Mouse (Mus musculus) forebrain, embryonic 15.5 days (tissue): ENCODE data around the gene Wwtr1. TPM values are rescaled to one million over a fixed set of nuclear protein-coding genes. Genes with fewer than 3 reads are reported as not detected.

Experiments used
- ATAC-seq: fragments of 200-750 bp; cut with Nextera tagmentation; replicated peaks from 2 replicates; pipeline ENCODE4 v1.8.0; 2017; ENCODE audit warnings: mild to moderate bottlenecking, moderate TSS enrichment, moderate library complexity
- H3K27ac ChIP-seq: fragments of 300-500 bp; sonication (generic); replicated peaks from 2 replicates; pipeline ENCODE4 v1.5.1; 2015; ENCODE audit warnings: mild to moderate bottlenecking, inconsistent platforms
- H3K27me3 ChIP-seq: fragments of 300-500 bp; sonication (generic); 2 replicates; pipeline ENCODE4 v1.6.1; 2015; ENCODE audit warnings: inconsistent platforms
- H3K36me3 ChIP-seq: fragments of 300-500 bp; sonication (generic); 2 replicates; pipeline ENCODE4 v1.6.1; 2015; ENCODE audit warnings: mild to moderate bottlenecking, inconsistent platforms
- H3K4me1 ChIP-seq: fragments of 300-500 bp; sonication (generic); 2 replicates; pipeline ENCODE4 v1.6.1; 2015; ENCODE audit warnings: inconsistent platforms
- H3K4me2 ChIP-seq: fragments of 300-500 bp; sonication (generic); replicated peaks from 2 replicates; pipeline ENCODE4 v1.6.1; 2015; ENCODE audit warnings: mild to moderate bottlenecking, inconsistent platforms
- H3K4me3 ChIP-seq: fragments of 300-500 bp; sonication (generic); 2 replicates; pipeline ENCODE4 v1.5.1; 2015; ENCODE audit warnings: mild to moderate bottlenecking, inconsistent platforms
- H3K9ac ChIP-seq: fragments of 300-500 bp; sonication (generic); replicated peaks from 2 replicates; pipeline ENCODE4 v1.6.1; 2015; ENCODE audit warnings: mild to moderate bottlenecking, inconsistent platforms
- H3K9me3 ChIP-seq: fragments of 300-500 bp; sonication (generic); 2 replicates; pipeline ENCODE4 v1.6.1; 2016; ENCODE audit warnings: inconsistent platforms
- WGBS: fragments of 180-500 bp; shearing (Covaris S2); methylation state at CpG from one replicate; pipeline ENCODE4 v1.1.7; 2015; ENCODE audit warnings: mixed read lengths; 5-methylcytosine and 5-hydroxymethylcytosine counted together
- polyA plus RNA-seq: library from polyadenylated mRNA; unstranded; fragments of >200 nt; fragmentation: Nextera tagmentation; extraction: Ambion mirVana; gene quantifications from 2 replicates; pipeline ENCODE4 v1.2.1, GENCODE M21; 2015

The Wwtr1 gene
- polyA plus RNA-seq, 1 experiment from 2014 or later, result 10.7 TPM

- Histone ChIP-seq H3K27me3 (no peaks in the 10 kb centered on the region), H3K36me3 (no peaks in the 10 kb centered on the region), H3K4me3 (no peak overlapping the region), H3K27ac (no peak overlapping the region), H3K9me3 (no peaks in the 10 kb centered on the region), H3K4me2 (no peak overlapping the region), H3K9ac (no peak overlapping the region), H3K4me1 (no peaks in the 10 kb centered on the region)
- WGBS, result 60% methylated on average over 2 of the region's 2 CpGs
- no peak for ATAC-seq
These were observed 71.0 kb downstream of the Wwtr1 start for GRCm38 (mm10) chr3:57504756-57505155.

GRCm38 (mm10) chr3:57501596-57502220, 74.0 kb downstream of the Wwtr1 start:
- Histone ChIP-seq H3K27ac (no peak overlapping the region), H3K27me3 (no peaks in the 10 kb centered on the region), H3K9me3 (no peaks in the 10 kb centered on the region), H3K4me3 (no peak overlapping the region), H3K4me2 (no peak overlapping the region), H3K9ac (no peak overlapping the region), H3K4me1 (no peaks in the 10 kb centered on the region), H3K36me3 (no peaks in the 10 kb centered on the region)
- ATAC-seq, result no peak
- WGBS, result 92% methylated on average over 10 of the region's 10 CpGs

GRCm38 (mm10) chr3:57500846-57501245, 74.9 kb downstream of the Wwtr1 start:
- Histone ChIP-seq H3K9me3 (no peaks in the 10 kb centered on the region), H3K4me3 (no peak overlapping the region), H3K4me2 (no peak overlapping the region), H3K36me3 (no peaks in the 10 kb centered on the region), H3K27ac (no peak overlapping the region), H3K9ac (no peak overlapping the region), H3K4me1 (no peaks in the 10 kb centered on the region), H3K27me3 (no peaks in the 10 kb centered on the region)
- WGBS, result 95% methylated on average over 9 of the region's 9 CpGs
- ATAC-seq, result no peak

GRCm38 (mm10) chr3:57497791-57498190, 77.9 kb downstream of the Wwtr1 start:
- Histone ChIP-seq H3K36me3 (no peaks in the 10 kb centered on the region), H3K27ac (no peak overlapping the region), H3K9ac (no peak overlapping the region), H3K4me3 (no peak overlapping the region), H3K9me3 (no peaks in the 10 kb centered on the region), H3K4me2 (no peak overlapping the region), H3K27me3 (no peaks in the 10 kb centered on the region), H3K4me1 (no peaks in the 10 kb centered on the region)
- no peak for ATAC-seq
- 85% methylated on average over 1 of the region's 1 CpGs for WGBS

GRCm38 (mm10) chr3:57496428-57496827, 79.3 kb downstream of the Wwtr1 start:
- Histone ChIP-seq H3K4me2 (no peak overlapping the region), H3K27ac (no peak overlapping the region), H3K27me3 (no peaks in the 10 kb centered on the region), H3K4me1 (no peaks in the 10 kb centered on the region), H3K4me3 (no peak overlapping the region), H3K9ac (no peak overlapping the region), H3K9me3 (no peaks in the 10 kb centered on the region), H3K36me3 (no peaks in the 10 kb centered on the region)
- no peak for ATAC-seq
- 84% methylated on average over 2 of the region's 2 CpGs for WGBS

GRCm38 (mm10) chr3:57487455-57488153, 88.1 kb downstream of the Wwtr1 start:
- no peaks in the 10 kb centered on the region for H3K27me3 ChIP-seq
- WGBS, result 77% methylated on average over 8 of the region's 8 CpGs
- no peak overlapping the region for H3K9ac ChIP-seq
- no peaks in the 10 kb centered on the region for H3K9me3 ChIP-seq
- H3K4me1 ChIP-seq, result no peaks in the 10 kb centered on the region
- H3K36me3 ChIP-seq, result no peaks in the 10 kb centered on the region
- no peak overlapping the region for H3K27ac ChIP-seq
- no peak for ATAC-seq
- no peak overlapping the region for H3K4me2 ChIP-seq
- H3K4me3 ChIP-seq, result no peak overlapping the region

- WGBS, result 87% methylated on average over 4 of the region's 4 CpGs
- no peaks in the 10 kb centered on the region for H3K27me3 ChIP-seq
- no peaks in the 10 kb centered on the region for H3K4me1 ChIP-seq
- H3K9me3 ChIP-seq, result no peaks in the 10 kb centered on the region
- no peak overlapping the region for H3K4me2 ChIP-seq
- no peak overlapping the region for H3K9ac ChIP-seq
- H3K36me3 ChIP-seq, result no peaks in the 10 kb centered on the region
- H3K27ac ChIP-seq, result no peak overlapping the region
- no peak overlapping the region for H3K4me3 ChIP-seq
- no peak for ATAC-seq
These were observed 89.6 kb downstream of the Wwtr1 start for GRCm38 (mm10) chr3:57486068-57486467.

GRCm38 (mm10) chr3:57481981-57482380, 93.7 kb downstream of the Wwtr1 start:
- ATAC-seq, result no peak
- Histone ChIP-seq H3K4me3 (no peak overlapping the region), H3K27ac (no peak overlapping the region), H3K9ac (no peak overlapping the region), H3K27me3 (no peaks in the 10 kb centered on the region), H3K4me2 (no peak overlapping the region), H3K36me3 (no peaks in the 10 kb centered on the region), H3K4me1 (no peaks in the 10 kb centered on the region), H3K9me3 (no peaks in the 10 kb centered on the region)
- WGBS, result 88% methylated on average over 5 of the region's 5 CpGs

- no peaks in the 10 kb centered on the region for H3K9me3 ChIP-seq
- no peaks in the 10 kb centered on the region for H3K27me3 ChIP-seq
- no peaks in the 10 kb centered on the region for H3K4me1 ChIP-seq
- no peak overlapping the region for H3K27ac ChIP-seq
- 78% methylated on average over 4 of the region's 4 CpGs for WGBS
- H3K9ac ChIP-seq, result no peak overlapping the region
- H3K4me3 ChIP-seq, result no peak overlapping the region
- H3K4me2 ChIP-seq, result no peak overlapping the region
- no peak for ATAC-seq
- H3K36me3 ChIP-seq, result no peaks in the 10 kb centered on the region
These were observed 95.1 kb downstream of the Wwtr1 start for GRCm38 (mm10) chr3:57480640-57481039.

- H3K36me3 ChIP-seq, result no peaks in the 10 kb centered on the region
- no peak overlapping the region for H3K27ac ChIP-seq
- H3K4me3 ChIP-seq, result no peak overlapping the region
- no peak overlapping the region for H3K4me2 ChIP-seq
- no peaks in the 10 kb centered on the region for H3K9me3 ChIP-seq
- WGBS, result 89% methylated on average over 8 of the region's 8 CpGs
- no peak overlapping the region for H3K9ac ChIP-seq
- H3K27me3 ChIP-seq, result no peaks in the 10 kb centered on the region
- ATAC-seq, result no peak
- H3K4me1 ChIP-seq, result peaks cover 25% of the 10 kb centered on the region
These were observed 101.3 kb downstream of the Wwtr1 start for GRCm38 (mm10) chr3:57474421-57474820.

- Histone ChIP-seq H3K4me3 (no peak overlapping the region), H3K4me2 (no peak overlapping the region), H3K27me3 (no peaks in the 10 kb centered on the region), H3K9me3 (no peaks in the 10 kb centered on the region), H3K4me1 (peaks cover 25% of the 10 kb centered on the region), H3K9ac (no peak overlapping the region), H3K27ac (0 out of 2 replicates have a peak overlapping the region, but pooled peaks have one; percentile 79), H3K36me3 (no peaks in the 10 kb centered on the region)
- 25% methylated on average over 4 of the region's 4 CpGs for WGBS
- ATAC-seq, result peak; percentile 67
These were observed 103.3 kb downstream of the Wwtr1 start for GRCm38 (mm10) chr3:57472407-57472806.

GRCm38 (mm10) chr3:57470981-57471601, 104.6 kb downstream of the Wwtr1 start:
- ATAC-seq, result peak; percentile 73
- H3K27me3 ChIP-seq, result no peaks in the 10 kb centered on the region
- no peaks in the 10 kb centered on the region for H3K9me3 ChIP-seq
- peaks cover 25% of the 10 kb centered on the region for H3K4me1 ChIP-seq
- peak overlapping the region; percentile 79 for H3K27ac ChIP-seq
- peak overlapping the region; percentile 33 for H3K4me3 ChIP-seq
- peak overlapping the region; percentile 33; the same call in 1 of the 2 replicates for H3K9ac ChIP-seq
- WGBS, result 1% methylated on average over 15 of the region's 15 CpGs
- no peaks in the 10 kb centered on the region for H3K36me3 ChIP-seq
- peak overlapping the region; percentile 40 for H3K4me2 ChIP-seq
